In the genomic region with DNA sequence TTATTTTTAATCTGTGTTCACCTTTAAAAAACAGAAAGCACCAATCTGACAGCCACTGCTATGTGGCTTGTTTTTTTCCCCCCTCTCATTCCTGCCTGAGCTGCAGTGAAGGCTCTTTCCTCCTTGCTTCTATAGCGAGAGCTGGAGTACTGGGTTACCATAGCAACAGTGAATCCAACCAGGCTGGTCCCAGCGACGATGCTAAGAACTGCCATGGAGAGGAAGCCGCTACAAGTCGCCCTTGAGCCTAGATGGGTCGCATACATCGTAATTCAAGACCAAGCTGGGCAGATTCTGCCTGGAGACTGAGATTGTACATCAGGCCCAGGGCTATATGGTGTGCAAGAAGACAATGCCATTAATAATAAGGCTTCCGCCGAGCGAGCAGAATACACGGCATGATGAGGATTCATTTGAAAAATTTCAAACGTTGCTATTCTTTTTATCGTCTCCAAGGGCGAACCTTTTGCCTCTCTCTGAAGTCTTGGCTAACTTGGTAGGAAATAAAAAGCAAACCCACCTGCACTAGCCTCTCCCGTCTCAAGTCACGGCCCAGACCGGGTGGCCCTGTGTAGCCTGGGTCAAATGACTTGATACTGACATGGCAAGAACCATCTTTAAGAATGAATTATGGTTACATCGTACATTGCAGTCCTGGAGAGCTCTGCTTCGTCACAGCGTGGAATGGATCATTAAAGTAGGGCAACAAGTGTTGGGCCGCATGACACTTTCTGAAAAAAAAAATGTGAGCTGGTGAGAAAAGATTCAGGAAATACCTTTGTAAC, we compare ENCODE assay signal across 8 mouse cellular contexts. TPM values are rescaled to one million over a fixed set of nuclear protein-coding genes. Genes with fewer than 3 reads are reported as not detected.
DNase-seq lines count a peak whose midpoint lies in the region; ATAC-seq and TF ChIP-seq lines count a peak whose summit lies in the region.

No protein-coding gene starts in this region.

- H3K4me1 ChIP-seq in cerebellum, adult 2 months (ENCODE audit: control insufficient read depth, insufficient read depth, low read length), result no peaks in the 10 kb centered on the region
- peaks cover 17% of the 10 kb centered on the region for H3K4me1 ChIP-seq in neural tube, embryonic 12.5 days

- no peaks in the 10 kb centered on the region for H3K36me3 ChIP-seq in neural tube, embryonic 12.5 days

- no peak overlapping the region for H3K27ac ChIP-seq in gastrocnemius, adult 2 months
- no peak overlapping the region for H3K27ac ChIP-seq in cerebellum, adult 2 months (ENCODE audit: insufficient read depth, low read length)
- peak overlapping the region; percentile 32; the same call in 1 of the 2 replicates for H3K27ac ChIP-seq in neural tube, embryonic 12.5 days

- no peaks in the 10 kb centered on the region for H3K27me3 ChIP-seq in cerebellum, adult 2 months (ENCODE audit: control insufficient read depth, insufficient read depth, low read length)
- no peaks in the 10 kb centered on the region for H3K27me3 ChIP-seq in neural tube, embryonic 12.5 days (replicated peaks)

- H3K4me2 ChIP-seq in neural tube, embryonic 12.5 days (replicated peaks), result peak overlapping the region; percentile 48

- no peaks in the 10 kb centered on the region for H3K9me3 ChIP-seq in neural tube, embryonic 12.5 days

- peak overlapping the region; percentile 29; the same call in 1 of the 2 replicates for H3K4me3 ChIP-seq in gastrocnemius, adult 2 months
- H3K4me3 ChIP-seq in cerebellum, adult 2 months (replicated peaks; ENCODE audit: insufficient read depth, low read depth, low read length), result peak overlapping the region; percentile 40
- no peak overlapping the region for H3K4me3 ChIP-seq in neural tube, embryonic 12.5 days

- WGBS in cerebellum, adult 2 months, result 34% methylated on average over 21 of the region's 21 CpGs
- WGBS in neural tube, embryonic 12.5 days, result 26% methylated on average over 21 of the region's 21 CpGs

- intact Hi-C loops in gastrocnemius, adult 2 months (cut with DNase I), result no loop called here
- intact Hi-C loops in gastrocnemius, postnatal 36 days (cut with DNase I), result no loop called here

- peak; percentile 89 for ATAC-seq in neural tube, embryonic 12.5 days (ENCODE audit: low FRiP score, low read depth)

- H3K9ac ChIP-seq in neural tube, embryonic 12.5 days, result no peak overlapping the region

- no peak for DNase-seq in gastrocnemius, adult 2 months
- DNase-seq in gastrocnemius, postnatal 25 days, result no peak
- peak; percentile 63 to 81 for DNase-seq in cerebellum, adult 2 months
- peak; percentile 79 for DNase-seq in forelimb bud, embryonic 11.5 days (ENCODE audit: low read depth, low spot score)
- DNase-seq in layer of hippocampus, postnatal 25 days (ENCODE audit: extremely low spot score in 1 of 2, low spot score in 1 of 2), result peak; percentile 39 to 59
- no peak for DNase-seq in thymus, postnatal 10 days (ENCODE audit: low spot score in 2 of 2)
- DNase-seq in gastrocnemius, postnatal 36 days, result no peak

- no peak for TF ChIP-seq CTCF in gastrocnemius, adult 2 months (IDR thresholded peaks at IDR 0.05)
- no peak for TF ChIP-seq CTCF in cerebellum, adult 2 months (IDR thresholded peaks at IDR 0.05; ENCODE audit: borderline replicate concordance, insufficient read depth, low read depth, low read length)

- no peak for TF ChIP-seq POLR2A in cerebellum, adult 2 months (IDR thresholded peaks at IDR 0.05; ENCODE audit: borderline replicate concordance, insufficient read depth, low read length)

RNA-seq across cellular contexts. Expression of a gene that starts 38.8 kb away (rescaled TPM):
- under 1 TPM; 0.33 to 0.59 TPM for total RNA-seq in gastrocnemius, adult 2 months (2021)
- total RNA-seq in gastrocnemius, postnatal 25 days (2021), result under 1 TPM; 0.61 to 0.75 TPM
- polyA plus RNA-seq in cerebellum, adult 2 months (2012; rRNA removed), result 8.2 and 8.3 TPM in 2 replicates
- total RNA-seq in layer of hippocampus, postnatal 25 days (2021), result 10 to 100 TPM; 29.3 to 32.1 TPM
- 5.7 and 6.0 TPM in 2 replicates for polyA plus RNA-seq in neural tube, embryonic 12.5 days (2016; fragmentation: Nextera tagmentation; extraction: Ambion mirVana)
- under 1 TPM; 0.56 to 0.62 TPM for total RNA-seq in gastrocnemius, postnatal 36 days (2021)

Comparison
In these comparisons a context has a peak if more than half of its experiments do, and no peak if none do; other contexts are left out.
1. DNase-seq: peak in cerebellum, adult 2 months (2 of 2), forelimb bud, embryonic 11.5 days (single experiment) and layer of hippocampus, postnatal 25 days (2 of 2); none in gastrocnemius, adult 2 months (single experiment), gastrocnemius, postnatal 25 days (single experiment), thymus, postnatal 10 days (0 of 2) and gastrocnemius, postnatal 36 days (0 of 2).
2. RNA of a gene that starts 38.8 kb away (total RNA-seq): 29.3 to 32.1 TPM in layer of hippocampus, postnatal 25 days; 0.61 to 0.75 TPM in gastrocnemius, postnatal 25 days, 0.56 to 0.62 TPM in gastrocnemius, postnatal 36 days and 0.33 to 0.59 TPM in gastrocnemius, adult 2 months; every median in the first group is over 10 times any median in the second.